Mouse (Mus musculus) myocyte (in vitro differentiated cells): ENCODE measurements around the gene Chuk.

ENCODE experiments used
- E2F4 ChIP-seq: IDR thresholded peaks from one replicate; pipeline ENCODE4 v1.6.1; 2011; ENCODE audit warnings: mild to moderate bottlenecking, control low read depth, moderate library complexity; ENCODE audit not compliant: insufficient read depth
- POLR2A ChIP-seq: IDR thresholded peaks from one replicate; pipeline ENCODE4 v1.6.1; 2011; ENCODE audit warnings: low read depth, mild to moderate bottlenecking, control low read depth, moderate library complexity; ENCODE audit not compliant: insufficient read length
- POLR2AphosphoS2 ChIP-seq: IDR thresholded peaks from one replicate; pipeline ENCODE4 v1.6.1; 2011; ENCODE audit warnings: low read depth, control low read depth; ENCODE audit not compliant: insufficient read length
- USF1 ChIP-seq: IDR thresholded peaks from one replicate; pipeline ENCODE4 v1.6.1; 2011; ENCODE audit warnings: low read depth, mild to moderate bottlenecking, control low read depth, moderate library complexity

GRCm38 (mm10) chr19:44110356-44110755 is 3.1 kb upstream of the Chuk start:
- TF ChIP-seq POLR2AphosphoS2 (no peak), USF1 (no peak), POLR2A (no peak), E2F4 (no peak)
